Mouse (Mus musculus): Measurements from ENCODE around the gene Wdr20. TPM values are rescaled to one million over a fixed set of nuclear protein-coding genes. Genes with fewer than 3 reads are reported as not detected.

Gene Wdr20
- polyA plus RNA-seq, 1 experiment = 15.0 TPM

DNA sequence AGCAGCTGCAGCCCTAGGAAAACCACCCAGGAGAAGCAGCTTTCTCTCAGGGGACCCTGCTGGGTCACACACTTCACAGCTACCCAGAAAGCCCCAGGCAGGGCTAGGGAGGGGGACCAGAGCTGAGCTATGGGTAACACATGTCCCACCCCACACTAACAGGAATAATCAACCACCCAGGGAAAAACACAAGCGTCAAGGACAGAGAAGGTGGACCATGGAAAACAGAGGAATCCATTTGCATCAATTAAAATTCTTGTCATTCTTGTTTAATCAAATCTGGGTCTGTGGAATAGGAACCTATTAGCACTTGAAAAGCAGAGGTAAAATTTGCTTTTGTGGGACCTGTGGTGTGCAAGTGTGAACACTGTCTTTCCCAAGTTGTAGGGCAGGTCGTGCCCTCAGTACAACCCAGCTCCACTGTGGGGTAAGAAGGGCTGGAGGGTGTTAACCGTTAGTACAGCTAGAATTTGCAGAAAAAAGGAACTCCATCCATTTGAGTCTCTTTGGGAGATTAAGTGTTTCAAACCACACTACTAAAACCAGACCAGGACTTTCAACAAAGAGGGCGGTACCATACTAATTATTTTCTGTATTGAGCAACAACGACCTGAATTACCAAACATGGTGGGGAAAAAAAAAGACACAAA, 99.6 kb downstream of the Wdr20 start:
- Histone ChIP-seq H3K36me3 (ENCODE audit: control insufficient read depth, insufficient read depth, low read length) (peaks cover under 1% of the 10 kb centered on the region; the same call in 1 of the 2 replicates), H3K27me3 (ENCODE audit: control insufficient read depth, insufficient read depth, low read length) (no peaks in the 10 kb centered on the region), H3K27ac (ENCODE audit: control insufficient read depth, insufficient read depth, low read depth, low read length) (no peak overlapping the region), H3K4me1 (ENCODE audit: control insufficient read depth, insufficient read depth, low read length) (no peaks in the 10 kb centered on the region; the same call in 1 of the 2 replicates), H3K4me3 (ENCODE audit: control insufficient read depth, low read depth, low read length) (no peak overlapping the region)
- TF ChIP-seq POLR2A (IDR thresholded peaks at IDR 0.05; ENCODE audit: control insufficient read depth, low read depth, low read length) = no peak
- no peak for TF ChIP-seq CTCF (IDR thresholded peaks at IDR 0.05; ENCODE audit: control insufficient read depth, insufficient read depth, insufficient replicate concordance, low read depth, low read length)

GRCm38 (mm10) chr12:110837850-110838249, 100.1 kb downstream of the Wdr20 start:
- Histone ChIP-seq H3K4me1 (ENCODE audit: control insufficient read depth, insufficient read depth, low read length) (no peaks in the 10 kb centered on the region; the same call in 1 of the 2 replicates), H3K27ac (ENCODE audit: control insufficient read depth, insufficient read depth, low read depth, low read length) (no peak overlapping the region), H3K4me3 (ENCODE audit: control insufficient read depth, low read depth, low read length) (no peak overlapping the region), H3K27me3 (ENCODE audit: control insufficient read depth, insufficient read depth, low read length) (no peaks in the 10 kb centered on the region), H3K36me3 (ENCODE audit: control insufficient read depth, insufficient read depth, low read length) (no peaks in the 10 kb centered on the region; the same call in 1 of the 2 replicates)
- TF ChIP-seq CTCF (IDR thresholded peaks at IDR 0.05; ENCODE audit: control insufficient read depth, insufficient read depth, insufficient replicate concordance, low read depth, low read length) (no peak), POLR2A (IDR thresholded peaks at IDR 0.05; ENCODE audit: control insufficient read depth, low read depth, low read length) (no peak)

DNA sequence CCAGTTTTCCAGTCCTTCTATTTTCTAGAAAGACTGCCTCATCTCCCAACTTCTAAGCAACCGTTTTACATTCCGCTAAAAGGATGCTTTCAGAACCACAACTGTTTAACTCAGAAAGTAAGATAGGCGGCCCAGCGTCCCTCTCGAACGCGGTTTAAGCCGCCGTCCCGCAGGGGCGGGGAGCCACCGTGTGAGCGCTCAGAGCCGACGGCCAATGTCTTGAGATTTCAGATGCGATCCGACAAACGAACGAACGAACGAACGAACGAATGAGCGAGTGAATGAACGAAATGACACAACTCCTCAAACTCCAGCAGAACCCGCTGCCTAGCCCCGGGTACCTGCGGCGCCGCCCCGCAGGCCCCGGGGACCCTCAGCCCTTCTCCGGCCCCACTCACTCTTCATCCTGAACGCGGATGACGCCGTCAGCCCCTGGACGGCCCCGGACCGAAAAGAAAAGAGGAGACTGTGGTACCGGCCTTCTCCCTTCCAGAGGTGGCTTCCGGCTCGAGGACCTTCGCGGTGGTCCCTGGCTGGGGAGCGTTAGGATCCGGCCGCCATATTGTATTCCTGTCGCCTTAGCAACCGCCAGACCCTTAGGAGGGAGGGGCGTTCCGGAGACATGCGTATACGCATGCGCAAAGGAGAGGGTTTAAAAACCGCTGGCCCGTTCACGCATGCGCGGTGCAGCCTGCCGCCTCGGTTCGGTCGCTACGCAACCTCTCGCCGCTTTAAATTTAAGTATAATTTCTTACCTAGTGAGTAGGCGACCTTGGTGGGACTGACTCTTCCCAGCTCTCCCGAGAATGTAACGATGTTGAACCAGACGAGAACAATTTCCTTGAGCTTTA, 102.8 kb downstream of the Wdr20 start, which contains the start of gene Mok:
TSS of gene Mok (minus strand) at position 592 of the 851 bp plus-strand sequence.
- peak within 1 kb of the TSS; percentile 98 for H3K27ac ChIP-seq (ENCODE audit: control insufficient read depth, insufficient read depth, low read depth, low read length)
- no peaks in the 10 kb centered on the region; the same call in 1 of the 2 replicates for H3K36me3 ChIP-seq (ENCODE audit: control insufficient read depth, insufficient read depth, low read length)
- H3K4me3 ChIP-seq (ENCODE audit: control insufficient read depth, low read depth, low read length) = peak within 1 kb of the TSS; percentile 99
- H3K27me3 ChIP-seq (ENCODE audit: control insufficient read depth, insufficient read depth, low read length) = no peaks in the 10 kb centered on the region
- peaks cover 22% of the 10 kb centered on the region for H3K4me1 ChIP-seq (ENCODE audit: control insufficient read depth, insufficient read depth, low read length)
- TF ChIP-seq POLR2A (IDR thresholded peaks at IDR 0.05; ENCODE audit: control insufficient read depth, low read depth, low read length) (peak; percentile 93), CTCF (IDR thresholded peaks at IDR 0.05; ENCODE audit: control insufficient read depth, insufficient read depth, insufficient replicate concordance, low read depth, low read length) (no peak)

DNA sequence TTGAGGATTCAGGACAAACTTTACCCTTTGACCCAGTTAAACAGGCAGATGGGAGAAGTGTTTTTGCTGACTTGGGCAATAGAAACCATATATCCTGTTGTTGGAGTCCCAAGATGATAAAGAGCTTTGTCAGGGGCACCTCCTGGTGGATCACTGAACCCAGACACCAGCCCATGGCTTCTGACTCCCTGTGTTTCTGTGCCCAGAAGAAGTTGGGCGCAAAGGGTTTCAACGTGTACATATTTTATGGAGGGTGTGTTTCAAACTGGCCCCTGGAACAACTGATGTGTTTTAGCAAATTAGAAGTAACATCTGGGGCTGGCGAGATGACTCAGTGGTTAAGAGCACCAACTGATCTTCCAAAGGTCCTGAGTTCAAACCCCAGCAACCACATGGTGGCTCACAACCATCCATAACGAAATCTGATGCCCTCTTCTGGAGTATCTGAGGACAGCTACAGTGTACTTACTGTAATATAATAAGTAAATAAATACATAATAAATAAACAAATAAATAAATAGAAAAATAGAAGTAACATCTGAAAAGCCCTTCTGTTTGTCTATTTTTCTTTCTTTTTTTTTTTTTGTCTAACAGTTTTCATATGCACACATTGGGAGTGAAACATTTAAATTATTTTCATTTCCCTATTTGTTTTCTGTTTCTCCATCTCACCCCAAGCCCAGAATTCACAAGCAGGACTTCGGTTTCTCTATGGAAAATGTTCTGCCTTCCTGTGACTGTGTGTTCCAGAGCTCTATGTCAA, 104.2 kb downstream of the Wdr20 start:
- TF ChIP-seq CTCF (IDR thresholded peaks at IDR 0.05; ENCODE audit: control insufficient read depth, insufficient read depth, insufficient replicate concordance, low read depth, low read length) (no peak), POLR2A (IDR thresholded peaks at IDR 0.05; ENCODE audit: control insufficient read depth, low read depth, low read length) (no peak)
- Histone ChIP-seq H3K27me3 (ENCODE audit: control insufficient read depth, insufficient read depth, low read length) (no peaks in the 10 kb centered on the region), H3K4me3 (ENCODE audit: control insufficient read depth, low read depth, low read length) (peak overlapping the region; percentile 10), H3K27ac (ENCODE audit: control insufficient read depth, insufficient read depth, low read depth, low read length) (no peak overlapping the region), H3K4me1 (ENCODE audit: control insufficient read depth, insufficient read depth, low read length) (peaks cover 31% of the 10 kb centered on the region), H3K36me3 (ENCODE audit: control insufficient read depth, insufficient read depth, low read length) (no peaks in the 10 kb centered on the region; the same call in 1 of the 2 replicates)

- peak; percentile 88; the same call in 1 of the 2 replicates for TF ChIP-seq CTCF (IDR thresholded peaks at IDR 0.05; ENCODE audit: control insufficient read depth, insufficient read depth, insufficient replicate concordance, low read depth, low read length)
- TF ChIP-seq POLR2A (IDR thresholded peaks at IDR 0.05; ENCODE audit: control insufficient read depth, low read depth, low read length) = no peak
- H3K36me3 ChIP-seq (ENCODE audit: control insufficient read depth, insufficient read depth, low read length) = no peaks in the 10 kb centered on the region; the same call in 1 of the 2 replicates
- H3K4me3 ChIP-seq (ENCODE audit: control insufficient read depth, low read depth, low read length) = peak overlapping the region; percentile 80
- H3K27ac ChIP-seq (ENCODE audit: control insufficient read depth, insufficient read depth, low read depth, low read length) = no peak overlapping the region
- peaks cover 31% of the 10 kb centered on the region for H3K4me1 ChIP-seq (ENCODE audit: control insufficient read depth, insufficient read depth, low read length)
- no peaks in the 10 kb centered on the region for H3K27me3 ChIP-seq (ENCODE audit: control insufficient read depth, insufficient read depth, low read length)
These were observed 105.7 kb downstream of the Wdr20 start for GRCm38 (mm10) chr12:110843194-110844048.

Measured in testis, adult 2 months (tissue).